Mouse (Mus musculus): ENCODE measurements around the gene Slc25a23. TPM values are rescaled to one million over a fixed set of nuclear protein-coding genes. Genes with fewer than 3 reads are reported as not detected.
A peak's percentile ranks its signal among the peaks of the same experiment; 100 is the strongest.

Slc25a23 gene
- polyA plus RNA-seq, 1 experiment = 24.2 TPM

DNA sequence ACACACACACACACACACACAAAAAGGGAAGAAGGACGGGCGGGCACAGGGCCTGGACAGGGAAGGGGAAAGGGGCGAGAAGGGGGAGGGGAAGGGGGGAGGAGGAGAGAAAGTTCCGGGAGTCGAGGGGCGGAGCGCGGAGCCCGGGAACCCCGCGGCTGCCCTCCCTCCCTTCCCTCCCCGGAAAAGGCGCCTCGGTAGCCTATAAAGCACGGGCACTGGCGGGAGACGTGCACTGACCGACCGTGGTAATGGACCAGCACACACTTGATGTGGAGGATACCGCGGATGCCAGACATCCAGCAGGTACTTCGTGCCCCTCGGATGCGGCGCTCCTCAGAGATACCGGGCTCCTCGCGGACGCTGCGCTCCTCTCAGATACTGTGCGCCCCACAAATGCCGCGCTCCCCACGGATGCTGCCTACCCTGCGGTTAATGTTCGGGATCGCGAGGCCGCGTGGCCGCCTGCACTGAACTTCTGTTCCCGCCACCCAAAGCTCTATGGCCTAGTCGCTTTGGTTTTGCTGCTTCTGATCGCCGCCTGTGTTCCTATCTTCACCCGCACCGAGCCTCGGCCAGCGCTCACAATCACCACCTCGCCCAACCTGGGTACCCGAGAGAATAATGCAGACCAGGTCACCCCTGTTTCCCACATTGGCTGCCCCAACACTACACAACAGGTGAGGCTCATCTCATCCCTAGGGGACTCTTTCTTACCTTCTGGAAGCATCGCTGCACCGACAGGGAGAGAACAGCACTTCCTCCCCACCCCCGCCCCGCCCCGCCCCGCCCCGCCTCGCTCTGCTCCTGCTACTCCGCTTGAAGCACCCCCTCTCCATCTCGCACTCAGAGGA lies 45.7 kb upstream of the Slc25a23 start, which contains the start of gene Tnfsf9:
TSS of gene Tnfsf9 (plus strand) at position 145 of the 854 bp plus-strand sequence.
- peak within 1 kb of the TSS; percentile 48 for H3K9ac ChIP-seq (ENCODE audit: low read depth, poor library complexity, severe bottlenecking)
- H3K36me3 ChIP-seq (ENCODE audit: control insufficient read depth, insufficient read depth, low read length, poor library complexity, severe bottlenecking) = no peaks in the 10 kb centered on the region
- no peaks in the 10 kb centered on the region for H3K4me1 ChIP-seq (ENCODE audit: control insufficient read depth, insufficient read depth, low read length)
- peak within 1 kb of the TSS; percentile 85 for H3K4me3 ChIP-seq (ENCODE audit: low read depth, low read length)
- no peaks in the 10 kb centered on the region for H3K9me3 ChIP-seq (replicated peaks; ENCODE audit: control insufficient read depth, insufficient read depth, low read length, poor library complexity, severe bottlenecking)
- TF ChIP-seq EP300 (IDR thresholded peaks at IDR 0.05; ENCODE audit: insufficient read depth, low read depth, low read length) = 0 out of 2 replicates have a peak, but pooled peaks have one; percentile 2
- peak; percentile 12 for TF ChIP-seq POLR2A (IDR thresholded peaks at IDR 0.05; ENCODE audit: insufficient read depth, low read length)
- no peak for TF ChIP-seq CTCF (IDR thresholded peaks at IDR 0.05; ENCODE audit: low read depth, low read length)
- H3K27ac ChIP-seq (ENCODE audit: insufficient read depth, low read length) = no peak within 1 kb of the TSS
- H3K27me3 ChIP-seq (ENCODE audit: control insufficient read depth, insufficient read depth, low read length, poor library complexity, severe bottlenecking) = peaks cover 4% of the 10 kb centered on the region; the same call in 1 of the 2 replicates

DNA sequence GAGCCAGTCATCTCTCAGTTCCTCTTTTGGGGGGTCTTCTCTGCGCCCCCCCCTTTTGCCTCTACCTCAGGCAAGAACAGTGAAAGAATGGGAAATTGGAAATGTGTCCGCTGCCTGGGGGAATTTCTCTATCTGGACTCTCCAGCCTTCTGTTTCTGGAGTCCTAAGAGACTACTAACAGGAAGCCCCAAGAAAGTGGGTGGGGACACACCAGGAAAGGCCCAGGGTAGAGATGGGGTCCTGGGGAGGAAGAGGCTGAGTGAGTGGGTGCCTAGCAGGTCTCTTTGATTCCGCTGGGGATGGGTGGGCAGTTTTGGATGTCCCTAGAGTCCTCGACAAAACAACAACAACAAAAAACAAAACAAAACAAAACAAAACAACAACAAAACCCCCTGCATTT lies 44.8 kb upstream of the Slc25a23 start:
- TF ChIP-seq CTCF (IDR thresholded peaks at IDR 0.05; ENCODE audit: low read depth, low read length) = no peak
- TF ChIP-seq EP300 (IDR thresholded peaks at IDR 0.05; ENCODE audit: insufficient read depth, low read depth, low read length) = no peak
- no peak for TF ChIP-seq POLR2A (IDR thresholded peaks at IDR 0.05; ENCODE audit: insufficient read depth, low read length)
- H3K36me3 ChIP-seq (ENCODE audit: control insufficient read depth, insufficient read depth, low read length, poor library complexity, severe bottlenecking) = no peaks in the 10 kb centered on the region
- peak overlapping the region; percentile 48 for H3K9ac ChIP-seq (ENCODE audit: low read depth, poor library complexity, severe bottlenecking)
- H3K9me3 ChIP-seq (replicated peaks; ENCODE audit: control insufficient read depth, insufficient read depth, low read length, poor library complexity, severe bottlenecking) = no peaks in the 10 kb centered on the region
- no peak overlapping the region for H3K27ac ChIP-seq (ENCODE audit: insufficient read depth, low read length)
- H3K4me1 ChIP-seq (ENCODE audit: control insufficient read depth, insufficient read depth, low read length) = no peaks in the 10 kb centered on the region
- peaks cover 4% of the 10 kb centered on the region; the same call in 1 of the 2 replicates for H3K27me3 ChIP-seq (ENCODE audit: control insufficient read depth, insufficient read depth, low read length, poor library complexity, severe bottlenecking)
- H3K4me3 ChIP-seq (ENCODE audit: low read depth, low read length) = no peak overlapping the region; the same call in 1 of the 2 replicates

DNA sequence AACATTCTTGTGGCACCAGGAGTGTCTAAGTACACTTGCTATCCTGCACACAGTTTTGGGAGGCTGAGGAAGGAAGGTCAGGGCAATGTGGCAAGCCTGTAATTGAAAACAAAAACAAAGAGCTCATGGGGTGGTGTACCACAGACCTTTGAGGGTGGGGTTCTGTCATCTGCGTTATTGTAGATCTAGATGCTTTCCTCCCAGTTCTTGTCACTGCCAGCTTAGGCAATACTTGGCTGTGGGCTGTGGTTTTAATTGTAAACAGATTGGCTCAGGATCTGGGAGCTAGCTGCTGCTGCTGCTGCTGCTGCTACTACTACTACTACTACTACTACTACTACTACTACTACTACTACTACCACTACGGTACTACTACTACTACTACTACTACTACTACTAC lies 42.6 kb upstream of the Slc25a23 start:
- Histone ChIP-seq H3K9me3 (replicated peaks; ENCODE audit: control insufficient read depth, insufficient read depth, low read length, poor library complexity, severe bottlenecking) (no peaks in the 10 kb centered on the region), H3K4me1 (ENCODE audit: control insufficient read depth, insufficient read depth, low read length) (no peaks in the 10 kb centered on the region), H3K9ac (ENCODE audit: low read depth, poor library complexity, severe bottlenecking) (no peak overlapping the region), H3K4me3 (ENCODE audit: low read depth, low read length) (no peak overlapping the region), H3K36me3 (ENCODE audit: control insufficient read depth, insufficient read depth, low read length, poor library complexity, severe bottlenecking) (no peaks in the 10 kb centered on the region), H3K27me3 (ENCODE audit: control insufficient read depth, insufficient read depth, low read length, poor library complexity, severe bottlenecking) (peaks cover 4% of the 10 kb centered on the region; the same call in 1 of the 2 replicates), H3K27ac (ENCODE audit: insufficient read depth, low read length) (no peak overlapping the region)
- TF ChIP-seq POLR2A (IDR thresholded peaks at IDR 0.05; ENCODE audit: insufficient read depth, low read length) = no peak
- TF ChIP-seq EP300 (IDR thresholded peaks at IDR 0.05; ENCODE audit: insufficient read depth, low read depth, low read length) = no peak
- TF ChIP-seq CTCF (IDR thresholded peaks at IDR 0.05; ENCODE audit: low read depth, low read length) = no peak

DNA sequence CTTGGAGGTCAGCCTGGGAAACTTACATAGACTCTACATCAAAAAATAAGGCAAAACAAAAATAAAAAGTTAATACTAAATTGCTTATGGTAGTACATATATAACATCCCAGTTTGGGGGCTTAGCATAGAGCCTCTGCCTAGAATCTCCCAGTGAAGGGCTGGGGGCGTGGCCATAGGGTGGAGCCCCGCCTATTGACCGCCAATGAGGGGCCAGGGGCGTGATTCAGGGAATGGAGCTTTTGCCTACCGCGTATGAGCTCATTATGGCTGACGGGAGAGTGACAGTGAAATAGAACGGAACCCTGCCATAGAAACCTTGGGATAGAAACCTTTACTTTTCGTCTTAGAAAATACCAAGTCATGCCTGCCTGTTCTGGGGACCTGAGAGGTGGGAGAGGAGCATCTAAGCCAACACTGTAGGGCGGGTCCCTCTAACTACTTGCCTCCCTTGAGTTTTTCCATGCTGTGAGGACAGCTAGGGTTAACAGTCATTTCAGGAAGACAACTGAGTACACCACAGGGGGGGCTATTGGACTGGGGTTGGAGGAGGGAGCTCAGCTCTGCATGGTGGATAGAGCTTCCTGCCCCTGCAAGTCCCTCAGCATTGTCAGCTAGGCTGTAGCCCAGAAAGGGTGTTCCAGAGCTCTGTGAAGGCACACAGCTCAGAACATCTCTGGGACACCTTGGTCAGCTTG lies 40.1 kb upstream of the Slc25a23 start:
- Histone ChIP-seq H3K27me3 (ENCODE audit: control insufficient read depth, insufficient read depth, low read length, poor library complexity, severe bottlenecking) (no peaks in the 10 kb centered on the region), H3K9me3 (replicated peaks; ENCODE audit: control insufficient read depth, insufficient read depth, low read length, poor library complexity, severe bottlenecking) (no peaks in the 10 kb centered on the region), H3K27ac (ENCODE audit: insufficient read depth, low read length) (peak overlapping the region; percentile 22; the same call in 1 of the 2 replicates), H3K4me1 (ENCODE audit: control insufficient read depth, insufficient read depth, low read length) (peaks cover 3% of the 10 kb centered on the region), H3K36me3 (ENCODE audit: control insufficient read depth, insufficient read depth, low read length, poor library complexity, severe bottlenecking) (no peaks in the 10 kb centered on the region), H3K9ac (ENCODE audit: low read depth, poor library complexity, severe bottlenecking) (no peak overlapping the region), H3K4me3 (ENCODE audit: low read depth, low read length) (peak overlapping the region; percentile 26; the same call in 1 of the 2 replicates)
- TF ChIP-seq EP300 (IDR thresholded peaks at IDR 0.05; ENCODE audit: insufficient read depth, low read depth, low read length) (no peak), POLR2A (IDR thresholded peaks at IDR 0.05; ENCODE audit: insufficient read depth, low read length) (no peak), CTCF (IDR thresholded peaks at IDR 0.05; ENCODE audit: low read depth, low read length) (peak; percentile 7)

DNA sequence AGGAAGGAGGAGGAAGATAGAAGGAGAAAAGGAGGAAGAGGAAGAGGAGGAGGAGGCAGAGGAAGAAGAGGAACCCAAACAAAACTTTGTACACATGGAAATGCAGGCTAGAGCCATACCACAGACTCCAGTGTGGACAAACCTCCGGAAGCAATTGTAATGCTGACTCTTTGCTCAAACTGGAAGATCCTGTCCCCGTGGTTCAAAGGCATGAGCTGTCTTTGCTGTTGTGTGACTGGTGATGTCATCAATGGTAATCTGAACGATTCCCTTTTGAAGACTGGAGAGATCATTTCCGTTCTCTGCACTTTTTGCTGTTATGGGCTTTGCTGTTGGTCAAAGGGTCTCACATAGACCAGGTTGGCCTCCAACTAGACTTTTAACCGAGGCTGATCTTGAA lies 38.7 kb upstream of the Slc25a23 start:
- H3K27me3 ChIP-seq (ENCODE audit: control insufficient read depth, insufficient read depth, low read length, poor library complexity, severe bottlenecking) = no peaks in the 10 kb centered on the region
- no peak overlapping the region for H3K4me3 ChIP-seq (ENCODE audit: low read depth, low read length)
- no peaks in the 10 kb centered on the region for H3K9me3 ChIP-seq (replicated peaks; ENCODE audit: control insufficient read depth, insufficient read depth, low read length, poor library complexity, severe bottlenecking)
- H3K9ac ChIP-seq (ENCODE audit: low read depth, poor library complexity, severe bottlenecking) = no peak overlapping the region
- no peaks in the 10 kb centered on the region for H3K36me3 ChIP-seq (ENCODE audit: control insufficient read depth, insufficient read depth, low read length, poor library complexity, severe bottlenecking)
- no peak overlapping the region for H3K27ac ChIP-seq (ENCODE audit: insufficient read depth, low read length)
- peaks cover 3% of the 10 kb centered on the region for H3K4me1 ChIP-seq (ENCODE audit: control insufficient read depth, insufficient read depth, low read length)
- TF ChIP-seq POLR2A (IDR thresholded peaks at IDR 0.05; ENCODE audit: insufficient read depth, low read length) (no peak), EP300 (IDR thresholded peaks at IDR 0.05; ENCODE audit: insufficient read depth, low read depth, low read length) (no peak), CTCF (IDR thresholded peaks at IDR 0.05; ENCODE audit: low read depth, low read length) (no peak)

All from ES-Bruce4 (cell line).